ENCODE assay signal across 24 mouse cellular contexts in genomic region chr6:88829579-88829978, GRCm38 (mm10). TPM values are rescaled to one million over a fixed set of nuclear protein-coding genes. Genes with fewer than 3 reads are reported as not detected.
DNase-seq lines count a peak whose midpoint lies in the region; ATAC-seq and TF ChIP-seq lines count a peak whose summit lies in the region.
"Had no signal": no experiment of that assay in that cellular context is flagged by ENCODE, and none has a peak within 500 bp of the region (broad histone marks: within the 10 kb centered on the region; RNA-seq: fewer than 3 reads in every experiment).

No protein-coding gene starts in this region.

- no peaks in the 10 kb centered on the region for H3K27me3 ChIP-seq in CH12.LX (replicated peaks)
- peaks cover 6% of the 10 kb centered on the region; the same call in 1 of the 2 replicates for H3K27me3 ChIP-seq in hindbrain, embryonic 10.5 days (ENCODE audit: insufficient read depth, poor library complexity, severe bottlenecking)
- H3K27me3 ChIP-seq in liver, embryonic 11.5 days (replicated peaks; ENCODE audit: control insufficient read depth, insufficient read depth, low read length), result no peaks in the 10 kb centered on the region
- H3K27me3 ChIP-seq: Patski had no signal

- H3K79me2 ChIP-seq in CH12.LX (replicated peaks; ENCODE audit: control insufficient read depth, extremely low read depth, insufficient read depth, poor library complexity, severe bottlenecking), result no peaks in the 10 kb centered on the region

- TF ChIP-seq RAD21 in CH12.LX (IDR thresholded peaks at IDR 0.05; ENCODE audit: low read depth, low read length), result no peak

- H3K4me2 ChIP-seq in CH12.LX (ENCODE audit: insufficient read depth, low read depth, poor library complexity, severe bottlenecking), result peak overlapping the region; percentile 68
- H3K4me2 ChIP-seq in liver, embryonic 11.5 days, result no peak overlapping the region

- H3K9me3 ChIP-seq in CH12.LX (replicated peaks; ENCODE audit: low read length), result no peaks in the 10 kb centered on the region
- H3K9me3 ChIP-seq in hindbrain, embryonic 10.5 days, result no peaks in the 10 kb centered on the region
- no peaks in the 10 kb centered on the region for H3K9me3 ChIP-seq in liver, embryonic 11.5 days (ENCODE audit: control insufficient read depth, low read length)
- H3K9me3 ChIP-seq: G1E had no signal

- peaks cover 68 to 93% of the 10 kb centered on the region in 2 experiments for H3K4me1 ChIP-seq in CH12.LX (ENCODE audit: control insufficient read depth in 1 of 2, insufficient read depth in 2 of 2)
- H3K4me1 ChIP-seq in brown adipose tissue, adult 24 weeks (ENCODE audit: control insufficient read depth, insufficient read depth, insufficient read length, low read length), result peaks cover 8% of the 10 kb centered on the region
- H3K4me1 ChIP-seq in hindbrain, embryonic 10.5 days (replicated peaks), result peaks cover 28% of the 10 kb centered on the region
- H3K4me1 ChIP-seq in liver, embryonic 11.5 days (replicated peaks; ENCODE audit: control insufficient read depth, insufficient read depth, low read length), result 0 out of 2 replicates have a peak, but pooled peaks cover 4% of the 10 kb centered on the region

- 89% methylated on average over 4 of the region's 4 CpGs for WGBS in hindbrain, embryonic 10.5 days
- 77% methylated on average over 4 of the region's 4 CpGs for WGBS in liver, embryonic 11.5 days

- in situ Hi-C loops in CH12.LX (cut with MboI; ENCODE audit: low pct_ligation_motif_present, low pct_unique_long_range_greater_than_20kb, low sequenced_read_pairs), result loop anchor here (5.0 kb wide), 1 partner anchor 97 kb away; no protein-coding TSS in a partner anchor

- TF ChIP-seq POLR2A in CH12.LX (IDR thresholded peaks at IDR 0.05; ENCODE audit: low read depth, low read length), result no peak

- peak; percentile 66 for DNase-seq in A20 (ENCODE audit: low read depth, low spot score)
- DNase-seq in CH12.LX (ENCODE audit: extremely low read depth), result peak; percentile 61
- no peak for DNase-seq in hindbrain, embryonic 10.5 days (ENCODE audit: low spot score)
- DNase-seq in liver, embryonic 11.5 days (ENCODE audit: low spot score), result no peak
- DNase-seq in B cell, adult 2 months, result no peak
- DNase-seq: adrenal gland, adult 2 months; adrenal gland, adult 8-10 months; adrenal gland, postnatal 10 days; adrenal gland, postnatal 14 days; adrenal gland, postnatal 25 days; adrenal gland, postnatal 36 days; cerebellum, adult 11 months; cerebellum, adult 11-12 months; cerebellum, adult 18-20 months; cerebellum, adult 2 months; cerebellum, adult 8-10 months; cerebellum, adult 9-10 months; cerebellum, adult 9-11 months had no signal

- H3K36me3 ChIP-seq in CH12.LX (replicated peaks in 1 of 2; ENCODE audit: control insufficient read depth in 1 of 2, insufficient read depth in 1 of 2, low read length in 1 of 2), result peaks cover 16 to 30% of the 10 kb centered on the region in 2 experiments
- no peaks in the 10 kb centered on the region for H3K36me3 ChIP-seq in hindbrain, embryonic 10.5 days
- no peaks in the 10 kb centered on the region for H3K36me3 ChIP-seq in liver, embryonic 11.5 days (ENCODE audit: control insufficient read depth, insufficient read depth, low read length)

- TF ChIP-seq CTCF in CH12.LX (conservative IDR thresholded peaks at IDR 0.05 in 1 of 2, IDR thresholded peaks at IDR 0.05 in 1 of 2; ENCODE audit: low read depth in 2 of 2, low read length in 2 of 2), result no peak; a peak in 1 of 4 replicates

- dilution Hi-C loops in CH12.LX (cut with MboI; ENCODE audit: extremely low pct_ligation_motif_present, extremely low pct_unique_long_range_greater_than_20kb, low sequenced_read_pairs), result no loop called here

- ATAC-seq in liver, embryonic 11.5 days (replicated peaks; ENCODE audit: low FRiP score), result no peak
- ATAC-seq: activated CD4-positive, CD25-positive, alpha-beta regulatory T cell, adult 4 months; CD4-positive, CD25-positive, alpha-beta regulatory T cell, adult 4 months; Patski had no signal

- no peak for TF ChIP-seq EP300 in CH12.LX (IDR thresholded peaks at IDR 0.05; ENCODE audit: low read length)

- peak overlapping the region; percentile 95 for H3K27ac ChIP-seq in CH12.LX (ENCODE audit: insufficient read depth, low read depth)
- peak overlapping the region; percentile 42; the same call in 1 of the 2 replicates for H3K27ac ChIP-seq in brown adipose tissue, adult 24 weeks (replicated peaks; ENCODE audit: low read depth, low read length)
- no peak overlapping the region for H3K27ac ChIP-seq in hindbrain, embryonic 10.5 days
- no peak overlapping the region for H3K27ac ChIP-seq in liver, embryonic 11.5 days (ENCODE audit: low read depth, low read length)

- no peak overlapping the region for H3K4me3 ChIP-seq in CH12.LX (replicated peaks in 1 of 3; ENCODE audit: low read depth in 2 of 3, low read length in 2 of 3, poor library complexity in 1 of 3)
- no peak overlapping the region for H3K4me3 ChIP-seq in brown adipose tissue, adult 24 weeks (ENCODE audit: insufficient read depth, low read depth, low read length)
- H3K4me3 ChIP-seq in hindbrain, embryonic 10.5 days, result no peak overlapping the region
- no peak overlapping the region for H3K4me3 ChIP-seq in liver, embryonic 11.5 days (ENCODE audit: low read depth, low read length)

- H3K9ac ChIP-seq in CH12.LX (ENCODE audit: insufficient read depth, low read depth), result no peak overlapping the region
- H3K9ac ChIP-seq in liver, embryonic 11.5 days (ENCODE audit: low read depth, low read length), result no peak overlapping the region

TF ChIP-seq in CH12.LX, 34 proteins besides CTCF, POLR2A, EP300 and RAD21 (continues in another document):
- TF ChIP-seq TCF12 (IDR thresholded peaks at IDR 0.05; ENCODE audit: low read depth, low read length) (no peak; the same call in 1 of the 2 replicates), SIN3A (IDR thresholded peaks at IDR 0.05; ENCODE audit: low read length) (no peak; the same call in 1 of the 2 replicates), CHD1 (IDR thresholded peaks at IDR 0.05; ENCODE audit: low read depth, low read length) (peak; percentile 27; the same call in 1 of the 2 replicates), CHD2 (IDR thresholded peaks at IDR 0.05; ENCODE audit: low read length) (no peak), USF2 (conservative IDR thresholded peaks at IDR 0.05; ENCODE audit: low read depth, low read length) (no peak), MAX (IDR thresholded peaks at IDR 0.05; ENCODE audit: low read length) (peak; percentile 25; the same call in 1 of the 2 replicates), NELFE (IDR thresholded peaks at IDR 0.05; ENCODE audit: low read depth, low read length) (no peak), ZC3H11A (IDR thresholded peaks at IDR 0.05; ENCODE audit: low read depth, low read length) (no peak), TBP (conservative IDR thresholded peaks at IDR 0.05; ENCODE audit: low read depth, low read length) (no peak), ETS1 (conservative IDR thresholded peaks at IDR 0.05; ENCODE audit: low read depth, low read length) (peak; percentile 42; the same call in 1 of the 2 replicates), RCOR1 (conservative IDR thresholded peaks at IDR 0.05; ENCODE audit: low read depth, low read length) (no peak), JUN (IDR thresholded peaks at IDR 0.05; ENCODE audit: insufficient read depth, low read depth, low read length) (no peak), NRF1 (IDR thresholded peaks at IDR 0.05; ENCODE audit: low read depth, low read length) (no peak), KAT2A (IDR thresholded peaks at IDR 0.05; ENCODE audit: insufficient replicate concordance, low read length) (no peak), GABPA (IDR thresholded peaks at IDR 0.05; ENCODE audit: insufficient replicate concordance, low read depth, low read length) (no peak), MXI1 (IDR thresholded peaks at IDR 0.05; ENCODE audit: low read depth, low read length) (no peak), MEF2A (IDR thresholded peaks at IDR 0.05; ENCODE audit: borderline replicate concordance, low read depth, low read length) (peak; percentile 50; the same call in 1 of the 2 replicates), ZNF384 (IDR thresholded peaks at IDR 0.05; ENCODE audit: low read depth, low read length) (no peak), E2F4 (IDR thresholded peaks at IDR 0.05; ENCODE audit: insufficient replicate concordance, low read depth, low read length) (no peak), USF1 (IDR thresholded peaks at IDR 0.05; ENCODE audit: low read depth, low read length) (no peak), MAFK (IDR thresholded peaks at IDR 0.05; ENCODE audit: insufficient replicate concordance, low read length) (0 out of 2 replicates have a peak, but pooled peaks have one; percentile 37), POLR2AphosphoS2 (IDR thresholded peaks at IDR 0.05; ENCODE audit: low read depth, low read length) (0 out of 2 replicates have a peak, but pooled peaks have one; percentile 9), PAX5 (IDR thresholded peaks at IDR 0.05; ENCODE audit: low read length) (no peak), MYC (IDR thresholded peaks at IDR 0.05; ENCODE audit: low read depth, low read length) (peak; percentile 16; the same call in 1 of the 2 replicates), BHLHE40 (IDR thresholded peaks at IDR 0.05; ENCODE audit: low read depth, low read length) (peak; percentile 47), SMC3 (IDR thresholded peaks at IDR 0.05; ENCODE audit: low read depth, low read length) (peak; percentile 13; the same call in 1 of the 2 replicates), IRF4 (IDR thresholded peaks at IDR 0.05; ENCODE audit: low read depth, low read length) (no peak), ZKSCAN1 (IDR thresholded peaks at IDR 0.05; ENCODE audit: borderline replicate concordance, low read depth, low read length) (no peak; the same call in 1 of the 2 replicates)

RNA-seq across cellular contexts. Expression of gene Abtb1, which starts 12.2 kb away (rescaled TPM):
- total RNA-seq in CH12.LX (2012; rRNA removed) (11.2 and 18.4 TPM in 2 replicates), CH12.LX (2014; rRNA removed) (13.0 and 14.9 TPM in 2 replicates)
- 17.8 and 20.8 TPM in 2 replicates for polyA plus RNA-seq in CH12.LX (2012; ENCODE audit: insufficient read length, low read depth)
- polyA plus RNA-seq in brown adipose tissue, adult 24 weeks (2012; ENCODE audit: insufficient read depth, insufficient read length, missing spikeins), result 8.6 and 12.6 TPM in 2 replicates
- 27.2 and 27.5 TPM in 2 replicates for polyA plus RNA-seq in hindbrain, embryonic 10.5 days (2016; fragmentation: Nextera tagmentation; extraction: Ambion mirVana)
- 24.9 and 26.7 TPM in 2 replicates for polyA plus RNA-seq in liver, embryonic 11.5 days (2014; fragmentation: Nextera tagmentation; extraction: Ambion mirVana)

RNA-seq across cellular contexts. Expression of gene Podxl2, which starts 45.3 kb away (rescaled TPM):
- total RNA-seq in CH12.LX (2012; rRNA removed) (0.34 and 0.81 TPM in 2 replicates), CH12.LX (2014; rRNA removed) (0.57 and 0.93 TPM in 2 replicates)
- polyA plus RNA-seq in CH12.LX (2012; ENCODE audit: insufficient read length, low read depth), result 0.79 TPM in 1 of 2 replicates, not detected in the other
- polyA plus RNA-seq in brown adipose tissue, adult 24 weeks (2012; ENCODE audit: insufficient read depth, insufficient read length, missing spikeins), result 1.1 and 1.6 TPM in 2 replicates
- 81.1 and 182 TPM in 2 replicates for polyA plus RNA-seq in hindbrain, embryonic 10.5 days (2016; fragmentation: Nextera tagmentation; extraction: Ambion mirVana)
- polyA plus RNA-seq in liver, embryonic 11.5 days (2014; fragmentation: Nextera tagmentation; extraction: Ambion mirVana), result 9.1 and 10.7 TPM in 2 replicates
- total RNA-seq: MEL had no signal
- polyA plus RNA-seq: activated CD4-positive, CD25-positive, alpha-beta regulatory T cell, adult 4 months; G1E had no signal

Comparison
In these comparisons a context has a peak if more than half of its experiments do, and no peak if none do; other contexts are left out.
1. DNase-seq: peak in A20 (single experiment) and CH12.LX (single experiment); none in hindbrain, embryonic 10.5 days (single experiment), liver, embryonic 11.5 days (single experiment) and B cell, adult 2 months (0 of 2).
2. H3K27ac ChIP-seq: peak in CH12.LX (single experiment) and brown adipose tissue, adult 24 weeks (single experiment); none in hindbrain, embryonic 10.5 days (single experiment) and liver, embryonic 11.5 days (single experiment).